Mouse (Mus musculus) ES-E14 (cell line): ENCODE measurements at regions not wholly inside any gene's neighbourhood (a gene's known extent, or its start where the extent isn't known, plus 50 kb on each side); places are given as distances from the start of the nearest gene placed in this dataset.

ENCODE experiments used
- DNase-seq: peaks from one replicate; pipeline ENCODE4 v3.0.0-alpha.2; 2013; ENCODE audit warnings: low read depth, low spot score
- H3K27ac ChIP-seq: 2 replicates; pipeline ENCODE4 v1.5.1; 2012; ENCODE audit warnings: low read depth, mild to moderate bottlenecking, low read length, moderate library complexity, mixed read lengths; ENCODE audit not compliant: poor library complexity, insufficient read depth, severe bottlenecking
- H3K36me3 ChIP-seq: 2 replicates; pipeline ENCODE4 v1.6.1; 2012; ENCODE audit warnings: mild to moderate bottlenecking, low read length, moderate library complexity, mixed read lengths; ENCODE audit not compliant: control insufficient read depth, poor library complexity, insufficient read depth, severe bottlenecking
- H3K4me1 ChIP-seq, 2 experiments: fragments of 150-350 bp in 1 of 2; sonication (generic) in 1 of 2; 2 replicates each; pipeline ENCODE4 v1.6.1; 2012; ENCODE audit warnings: low read length in 2 of 2, mild to moderate bottlenecking in 1 of 2, mixed read lengths in 1 of 2; ENCODE audit not compliant: control insufficient read depth in 2 of 2, insufficient read depth in 2 of 2, poor library complexity in 1 of 2
- H3K4me3 ChIP-seq, 2 experiments: fragments of 150-350 bp in 1 of 2; sonication (generic) in 1 of 2; 2 replicates each; pipeline ENCODE4 v1.5.1; 2012; ENCODE audit warnings: low read length in 2 of 2, low read depth in 1 of 2, mild to moderate bottlenecking in 1 of 2, mixed read lengths in 1 of 2; ENCODE audit not compliant: insufficient read depth in 1 of 2, poor library complexity in 1 of 2, severe bottlenecking in 1 of 2
- H3K9ac ChIP-seq: 2 replicates; pipeline ENCODE4 v1.6.1; 2012; ENCODE audit warnings: low read depth, mild to moderate bottlenecking, low read length, mixed read lengths; ENCODE audit not compliant: poor library complexity, insufficient read depth, severe bottlenecking
- H3K9me3 ChIP-seq: fragments of 150-350 bp; sonication (generic); 2 replicates; pipeline ENCODE4 v1.6.1; 2012; ENCODE audit warnings: low read depth, mild to moderate bottlenecking, low read length; ENCODE audit not compliant: control insufficient read depth, insufficient read depth
- CHD2 ChIP-seq: IDR thresholded peaks from 2 replicates; pipeline ENCODE4 v1.6.1; 2014; ENCODE audit warnings: mild to moderate bottlenecking, low read depth, low read length, inconsistent platforms
- HCFC1 ChIP-seq: IDR thresholded peaks from 2 replicates; pipeline ENCODE4 v1.6.1; 2012; ENCODE audit warnings: low read length, inconsistent platforms, borderline replicate concordance; ENCODE audit not compliant: insufficient read depth
- MAFK ChIP-seq: IDR thresholded peaks from 2 replicates; pipeline ENCODE4 v1.6.1; 2014; ENCODE audit warnings: mild to moderate bottlenecking, low read depth, low read length, inconsistent platforms; ENCODE audit not compliant: insufficient read depth
- ZC3H11A ChIP-seq: IDR thresholded peaks from 2 replicates; pipeline ENCODE4 v1.6.1; 2012; ENCODE audit warnings: low read depth, mild to moderate bottlenecking, inconsistent platforms, low read length, borderline replicate concordance
- ZNF384 ChIP-seq: IDR thresholded peaks from 2 replicates; pipeline ENCODE4 v1.6.1; 2012; ENCODE audit warnings: low read depth, low read length, inconsistent platforms
- in situ Hi-C, 2 experiments: fragments of 600-800 bp; cut with MboI; formaldehyde crosslinking; loops; one replicate each; pipeline ENCODE4 v1.15.1; 2025; ENCODE audit warnings: low sequenced_read_pairs in 2 of 2, inconsistent platforms in 1 of 2; ENCODE audit not compliant: unreplicated experiment in 2 of 2

- H3K36me3 ChIP-seq, result no peaks in the 10 kb centered on the region
- no peak overlapping the region for H3K27ac ChIP-seq
- TF ChIP-seq ZC3H11A (no peak), CHD2 (no peak), ZNF384 (no peak), HCFC1 (no peak), MAFK (no peak)
- no peak overlapping the region for H3K4me3 ChIP-seq
- no peak overlapping the region for H3K9ac ChIP-seq
- H3K4me1 ChIP-seq, result no peaks in the 10 kb centered on the region
- no peaks in the 10 kb centered on the region for H3K9me3 ChIP-seq
- in situ Hi-C loops, result no loop called here
- no peak for DNase-seq
Measured at GRCm38 (mm10) chr7:137522450-137522849, 85.0 kb downstream of the Glrx3 start.

- no peak for TF ChIP-seq ZNF384
- TF ChIP-seq MAFK, result no peak
- TF ChIP-seq ZC3H11A, result no peak
- TF ChIP-seq CHD2, result no peak
- TF ChIP-seq HCFC1, result no peak
- in situ Hi-C loops, result no loop called here
Measured at GRCm38 (mm10) chr7:137533476-137533875, 96.1 kb downstream of the Glrx3 start.

GRCm38 (mm10) chr7:137549991-137550390 is 112.6 kb downstream of the Glrx3 start:
- Histone ChIP-seq H3K4me1 (no peaks in the 10 kb centered on the region), H3K36me3 (no peaks in the 10 kb centered on the region), H3K4me3 (no peak overlapping the region), H3K9ac (no peak overlapping the region), H3K9me3 (no peaks in the 10 kb centered on the region), H3K27ac (no peak overlapping the region)
- DNase-seq, result peak; percentile 36
- in situ Hi-C loops, result no loop called here
- TF ChIP-seq MAFK (no peak), ZNF384 (no peak), ZC3H11A (no peak), HCFC1 (no peak), CHD2 (no peak)

More at GRCm38 (mm10) chr7:137533476-137533875, 96.1 kb downstream of the Glrx3 start:
- Histone ChIP-seq H3K27ac (no peak overlapping the region), H3K4me1 (no peaks in the 10 kb centered on the region), H3K9me3 (no peaks in the 10 kb centered on the region), H3K4me3 (no peak overlapping the region), H3K9ac (no peak overlapping the region), H3K36me3 (no peaks in the 10 kb centered on the region)
- no peak for DNase-seq

- Histone ChIP-seq H3K4me1 (no peaks in the 10 kb centered on the region), H3K9me3 (no peaks in the 10 kb centered on the region), H3K9ac (no peak overlapping the region), H3K4me3 (no peak overlapping the region), H3K36me3 (no peaks in the 10 kb centered on the region), H3K27ac (no peak overlapping the region)
- no peak for TF ChIP-seq MAFK
- TF ChIP-seq CHD2, result no peak
- TF ChIP-seq HCFC1, result no peak
- TF ChIP-seq ZC3H11A, result no peak
- no peak for TF ChIP-seq ZNF384
- no peak for DNase-seq
- in situ Hi-C loops, result no loop called here
Measured at GRCm38 (mm10) chr7:137552551-137553198, 115.3 kb downstream of the Glrx3 start.

- H3K9ac ChIP-seq, result no peak overlapping the region
- H3K36me3 ChIP-seq, result no peaks in the 10 kb centered on the region
- TF ChIP-seq MAFK (no peak), HCFC1 (no peak), ZC3H11A (no peak), CHD2 (no peak), ZNF384 (no peak)
- no peak for DNase-seq
- in situ Hi-C loops, result no loop called here
- no peak overlapping the region for H3K27ac ChIP-seq
- H3K4me3 ChIP-seq, result no peak overlapping the region
- H3K4me1 ChIP-seq, result no peaks in the 10 kb centered on the region
- H3K9me3 ChIP-seq, result no peaks in the 10 kb centered on the region
Measured at GRCm38 (mm10) chr7:137555481-137555880, 118.1 kb downstream of the Glrx3 start.
